In genomic region chr4:114410443-114410842, GRCm38 (mm10) we compare ENCODE assay signal across 9 mouse cellular contexts. TPM values are rescaled to one million over a fixed set of nuclear protein-coding genes. Genes with fewer than 3 reads are reported as not detected.
DNase-seq lines count a peak whose midpoint lies in the region; ATAC-seq lines count a peak whose summit lies in the region.
"Had no signal": no experiment of that assay in that cellular context is flagged by ENCODE, and none has a peak within 500 bp of the region (broad histone marks: within the 10 kb centered on the region; RNA-seq: fewer than 3 reads in every experiment).

No protein-coding gene starts in this region.

- no peak overlapping the region; the same call in 1 of the 2 replicates for H3K9ac ChIP-seq in midbrain, embryonic 13.5 days (replicated peaks)
- H3K9ac ChIP-seq in liver, embryonic 11.5 days (ENCODE audit: low read depth, low read length), result no peak overlapping the region
- H3K9ac ChIP-seq: stomach, embryonic 15.5 days had no signal

- H3K4me1 ChIP-seq in embryonic facial prominence, embryonic 10.5 days, result peaks cover 54% of the 10 kb centered on the region
- H3K4me1 ChIP-seq in midbrain, embryonic 13.5 days (replicated peaks), result peaks cover 36% of the 10 kb centered on the region
- 0 out of 2 replicates have a peak, but pooled peaks cover 2% of the 10 kb centered on the region for H3K4me1 ChIP-seq in liver, embryonic 11.5 days (replicated peaks; ENCODE audit: control insufficient read depth, insufficient read depth, low read length)

- peak; percentile 42 to 56 for DNase-seq in heart, adult 9 months (ENCODE audit: low spot score in 2 of 2)
- no peak for DNase-seq in heart, postnatal 25 days (ENCODE audit: low spot score)
- peak; percentile 48 for DNase-seq in embryonic facial prominence, embryonic 10.5 days (ENCODE audit: low spot score)
- peak; percentile 55 for DNase-seq in kidney, adult 11 months
- DNase-seq in thymus, postnatal 4 days, result no peak
- no peak for DNase-seq in liver, embryonic 11.5 days (ENCODE audit: low spot score)
- DNase-seq in yolk sac, embryonic 10.5 days (ENCODE audit: low spot score), result no peak

- WGBS in embryonic facial prominence, embryonic 10.5 days, result 9% methylated on average over 11 of the region's 11 CpGs
- 5% methylated on average over 11 of the region's 11 CpGs for whole genome bisulfite sequencing in midbrain, embryonic 13.5 days
- 35% methylated on average over 11 of the region's 11 CpGs for WGBS in liver, embryonic 11.5 days

- H3K36me3 ChIP-seq in embryonic facial prominence, embryonic 10.5 days (replicated peaks), result no peaks in the 10 kb centered on the region
- H3K36me3 ChIP-seq in midbrain, embryonic 13.5 days, result no peaks in the 10 kb centered on the region
- no peaks in the 10 kb centered on the region for H3K36me3 ChIP-seq in liver, embryonic 11.5 days (ENCODE audit: control insufficient read depth, insufficient read depth, low read length)
- H3K36me3 ChIP-seq: stomach, embryonic 15.5 days had no signal

- peak overlapping the region; percentile 32 for H3K27ac ChIP-seq in embryonic facial prominence, embryonic 10.5 days (replicated peaks)
- H3K27ac ChIP-seq in midbrain, embryonic 13.5 days, result no peak overlapping the region
- H3K27ac ChIP-seq in liver, embryonic 11.5 days (ENCODE audit: low read depth, low read length), result no peak overlapping the region
- H3K27ac ChIP-seq: stomach, embryonic 15.5 days had no signal

- peak overlapping the region; percentile 7; the same call in 1 of the 2 replicates for H3K4me2 ChIP-seq in midbrain, embryonic 13.5 days (replicated peaks)
- H3K4me2 ChIP-seq in liver, embryonic 11.5 days, result no peak overlapping the region
- H3K4me2 ChIP-seq: stomach, embryonic 15.5 days had no signal

- peak overlapping the region; percentile 30 for H3K4me3 ChIP-seq in embryonic facial prominence, embryonic 10.5 days
- H3K4me3 ChIP-seq in midbrain, embryonic 13.5 days (replicated peaks), result no peak overlapping the region
- H3K4me3 ChIP-seq in liver, embryonic 11.5 days (ENCODE audit: low read depth, low read length), result no peak overlapping the region
- H3K4me3 ChIP-seq: stomach, embryonic 15.5 days had no signal

- intact Hi-C loops in heart, postnatal 25 days (cut with DNase I), result no loop called here

- peaks cover 71% of the 10 kb centered on the region for H3K27me3 ChIP-seq in embryonic facial prominence, embryonic 10.5 days (replicated peaks; ENCODE audit: low read depth, poor library complexity, severe bottlenecking)
- H3K27me3 ChIP-seq in midbrain, embryonic 13.5 days, result peaks cover 40% of the 10 kb centered on the region
- peaks cover 38% of the 10 kb centered on the region for H3K27me3 ChIP-seq in liver, embryonic 11.5 days (replicated peaks; ENCODE audit: control insufficient read depth, insufficient read depth, low read length)

- no peaks in the 10 kb centered on the region for H3K9me3 ChIP-seq in embryonic facial prominence, embryonic 10.5 days
- H3K9me3 ChIP-seq in midbrain, embryonic 13.5 days, result no peaks in the 10 kb centered on the region
- H3K9me3 ChIP-seq in liver, embryonic 11.5 days (ENCODE audit: control insufficient read depth, low read length), result no peaks in the 10 kb centered on the region
- H3K9me3 ChIP-seq: stomach, embryonic 15.5 days had no signal

- peak; percentile 44 for ATAC-seq in midbrain, embryonic 13.5 days
- ATAC-seq in liver, embryonic 11.5 days (replicated peaks; ENCODE audit: low FRiP score), result no peak

RNA-seq across cellular contexts. Expression of gene Trabd2b, which starts 3.9 kb away (rescaled TPM):
- 10 to 100 TPM; 53.5 to 62.8 TPM for total RNA-seq in heart, postnatal 25 days (2021)
- polyA plus RNA-seq in embryonic facial prominence, embryonic 10.5 days (2016; fragmentation: Nextera tagmentation; extraction: Ambion mirVana), result 0.80 and 0.81 TPM in 2 replicates
- 0.61 and 0.83 TPM in 2 replicates for polyA plus RNA-seq in midbrain, embryonic 13.5 days (2015; fragmentation: Nextera tagmentation; extraction: Ambion mirVana)
- 1.1 and 1.3 TPM in 2 replicates for polyA plus RNA-seq in liver, embryonic 11.5 days (2014; fragmentation: Nextera tagmentation; extraction: Ambion mirVana)

Comparison
In these comparisons a context has a peak if more than half of its experiments do, and no peak if none do; other contexts are left out.
1. DNase-seq: peak in heart, adult 9 months (2 of 2), embryonic facial prominence, embryonic 10.5 days (single experiment) and kidney, adult 11 months (single experiment); none in heart, postnatal 25 days (single experiment), thymus, postnatal 4 days (single experiment), liver, embryonic 11.5 days (single experiment) and yolk sac, embryonic 10.5 days (single experiment).